Mouse (Mus musculus): Measurements from ENCODE around the gene Chrm2.

The Chrm2 gene

DNA sequence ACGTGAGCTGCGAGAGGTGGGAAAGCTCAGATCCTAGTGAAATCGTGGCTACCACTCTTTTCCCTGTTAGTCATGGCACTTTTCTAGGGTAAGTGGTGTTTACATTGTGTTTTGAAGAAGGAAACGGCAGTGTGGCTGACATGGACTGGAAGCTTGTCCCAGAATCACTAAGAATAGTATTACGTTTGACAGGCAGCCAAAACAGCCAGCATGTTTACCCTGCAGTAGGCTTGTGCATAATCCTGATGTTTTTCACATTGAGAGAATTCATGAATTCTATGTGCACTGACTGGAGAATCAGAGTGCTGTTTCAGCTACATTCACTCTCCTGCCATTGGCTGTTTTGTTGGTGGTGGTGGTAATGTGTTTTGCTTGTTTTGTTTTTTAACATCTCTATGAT lies 129.4 kb downstream of the Chrm2 start:
- no peak for DNase-seq (ENCODE audit: low spot score)

DNA sequence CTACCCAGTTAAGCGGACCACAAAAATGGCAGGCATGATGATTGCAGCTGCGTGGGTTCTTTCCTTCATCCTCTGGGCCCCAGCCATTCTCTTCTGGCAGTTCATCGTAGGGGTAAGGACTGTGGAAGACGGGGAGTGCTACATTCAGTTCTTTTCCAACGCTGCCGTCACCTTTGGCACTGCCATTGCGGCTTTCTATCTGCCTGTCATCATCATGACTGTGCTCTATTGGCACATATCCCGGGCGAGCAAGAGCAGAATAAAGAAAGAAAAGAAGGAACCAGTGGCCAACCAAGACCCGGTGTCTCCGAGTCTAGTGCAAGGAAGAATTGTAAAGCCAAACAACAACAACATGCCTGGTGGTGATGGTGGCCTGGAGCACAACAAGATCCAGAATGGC lies 135.7 kb downstream of the Chrm2 start:
- DNase-seq (ENCODE audit: low spot score): no peak

DNA sequence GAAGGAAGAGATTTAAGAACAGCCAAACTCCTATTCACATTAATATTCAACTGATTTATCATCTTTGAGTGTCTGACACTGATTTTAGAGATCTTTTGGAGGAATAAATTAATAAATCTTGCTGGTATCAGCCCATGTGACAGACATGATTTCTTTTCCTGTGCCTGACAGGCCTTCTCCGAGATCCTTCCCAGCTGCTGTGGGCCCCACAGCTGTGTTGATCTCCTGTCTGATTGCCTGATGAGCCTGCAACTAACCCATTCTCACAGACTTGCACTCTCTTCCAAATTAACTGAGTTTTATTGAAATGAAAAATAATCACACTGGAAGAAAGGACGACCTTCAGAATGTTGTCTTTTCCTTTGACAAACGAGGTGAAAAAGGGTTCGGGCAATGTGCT lies 140.6 kb downstream of the Chrm2 start:
- no peak for DNase-seq (ENCODE audit: low spot score)

DNA sequence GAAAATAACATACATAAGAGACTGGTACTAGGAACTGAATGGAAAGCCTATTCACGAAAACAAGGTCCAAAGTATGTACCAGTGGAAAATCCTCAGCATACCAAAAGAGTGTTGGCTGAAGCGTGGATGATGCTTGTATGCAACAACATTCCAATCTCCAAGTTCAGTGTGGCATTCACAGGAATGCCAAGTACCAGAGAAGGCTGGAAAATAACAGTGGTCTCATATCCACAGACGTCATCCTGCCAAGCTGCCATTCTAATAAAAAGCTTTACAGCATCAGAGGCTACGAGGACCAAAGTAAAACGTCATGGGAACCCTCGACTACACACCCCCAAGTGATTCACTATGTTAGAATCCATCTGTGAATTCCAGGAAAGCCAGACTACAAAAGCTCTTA lies 153.4 kb downstream of the Chrm2 start:
- DNase-seq (ENCODE audit: low spot score): no peak

DNA sequence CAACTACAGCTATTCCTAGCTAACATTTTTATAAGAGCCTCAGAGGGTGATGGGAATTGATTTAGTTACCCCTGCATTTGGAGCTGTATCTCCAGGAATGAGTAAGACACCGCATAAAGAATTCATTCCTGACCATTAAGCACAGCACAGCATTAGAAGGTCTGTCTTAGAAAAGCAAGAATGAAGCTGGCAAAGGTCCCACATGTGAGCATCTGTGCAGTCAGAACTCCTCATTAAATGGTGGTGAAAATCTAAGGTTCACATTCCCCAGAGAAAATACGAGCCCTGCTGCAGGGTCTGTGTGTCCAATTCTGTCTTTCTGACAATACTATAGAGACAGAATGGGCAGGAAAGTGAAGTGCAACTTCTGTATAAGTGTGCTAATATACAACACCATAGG lies 179.0 kb downstream of the Chrm2 start:
- no peak for DNase-seq (ENCODE audit: low spot score)

All from MN1 (cell line).